Mouse (Mus musculus): ENCODE results near the gene Slc50a1.

The Slc50a1 gene

DNA sequence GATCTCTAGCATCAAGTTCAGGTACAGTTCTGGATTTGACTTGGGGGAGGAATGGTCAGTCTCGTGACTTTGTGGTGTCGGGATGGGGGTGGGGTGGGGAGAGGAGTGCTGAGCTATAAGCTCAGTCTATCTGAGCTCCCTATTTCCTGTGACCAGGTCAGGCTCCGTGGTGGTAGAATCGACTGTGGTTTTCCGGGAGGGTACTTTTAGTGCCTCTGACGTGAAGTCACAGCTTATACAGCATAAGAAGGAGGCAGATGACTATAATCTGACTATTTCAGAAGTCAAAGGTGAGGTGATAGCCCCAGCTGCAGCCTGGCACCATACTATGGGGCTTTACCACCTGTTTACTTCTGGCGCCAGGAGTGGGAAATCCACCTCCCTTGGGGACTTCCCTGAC is 39.0 kb downstream of the Slc50a1 start:
- no peak for DNase-seq (ENCODE audit: low spot score in 2 of 2)

DNA sequence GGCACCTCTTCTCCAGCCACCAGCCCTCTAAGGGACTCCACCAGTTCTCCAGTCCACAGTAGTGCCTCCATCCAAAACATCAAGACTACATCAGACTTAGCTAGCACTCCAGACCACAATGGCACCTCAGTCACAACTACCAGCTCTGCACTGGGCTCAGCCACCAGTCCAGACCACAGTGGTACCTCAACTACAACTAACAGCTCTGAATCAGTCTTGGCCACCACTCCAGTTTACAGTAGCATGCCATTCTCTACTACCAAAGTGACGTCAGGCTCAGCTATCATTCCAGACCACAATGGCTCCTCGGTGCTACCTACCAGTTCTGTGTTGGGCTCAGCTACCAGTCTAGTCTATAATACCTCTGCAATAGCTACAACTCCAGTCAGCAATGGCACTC is 39.8 kb downstream of the Slc50a1 start:
- DNase-seq (ENCODE audit: low spot score in 2 of 2) = no peak

DNA sequence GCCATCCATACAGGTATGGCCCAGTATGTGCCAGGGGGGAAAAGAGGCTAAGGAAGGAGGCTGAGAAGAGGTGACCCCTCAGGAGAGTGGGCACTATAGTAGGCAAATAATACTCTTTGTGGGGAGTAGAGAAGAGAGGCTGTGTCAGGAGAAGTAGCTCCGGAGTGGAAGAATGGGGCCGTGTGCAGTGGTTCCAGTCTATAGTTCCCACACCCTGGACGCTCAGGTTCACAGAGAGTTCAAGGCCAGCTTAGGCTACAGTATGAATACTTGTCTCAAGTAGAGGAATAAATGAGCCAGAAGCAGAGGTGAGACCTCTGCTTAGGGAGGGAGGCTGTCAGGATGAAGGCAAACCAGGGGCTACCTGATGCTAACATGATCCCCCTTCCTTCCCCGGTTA is 41.1 kb downstream of the Slc50a1 start:
- no peak for DNase-seq (ENCODE audit: low spot score in 2 of 2)

DNA sequence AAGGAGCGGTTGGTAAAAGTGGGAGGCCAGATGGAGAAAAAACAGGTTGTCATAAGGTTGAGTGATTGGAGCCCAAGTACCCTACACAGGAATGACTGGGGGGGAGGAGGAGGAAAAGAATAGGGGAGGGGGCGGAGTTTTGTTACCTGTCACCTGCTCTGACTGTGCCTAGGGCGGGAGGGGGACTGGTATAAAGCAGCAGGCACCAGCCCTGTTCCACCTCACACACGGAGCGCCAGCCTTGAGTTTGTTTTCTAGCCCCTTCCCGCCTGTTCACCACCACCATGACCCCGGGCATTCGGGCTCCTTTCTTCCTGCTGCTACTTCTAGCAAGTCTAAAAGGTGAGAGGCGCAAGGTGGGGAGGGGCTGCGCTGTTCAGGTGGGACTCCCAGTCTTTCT is 41.5 kb downstream of the Slc50a1 start, which contains the start of gene Muc1:
TSS of gene Muc1 (plus strand) at position 222 of the 400 bp plus-strand sequence.
- DNase-seq (ENCODE audit: low spot score in 2 of 2) = no peak

- peak; percentile 87 to 90 for DNase-seq (ENCODE audit: low spot score in 2 of 2)
These were observed 42.2 kb downstream of the Slc50a1 start for GRCm38 (mm10) chr3:89228180-89228549.

DNA sequence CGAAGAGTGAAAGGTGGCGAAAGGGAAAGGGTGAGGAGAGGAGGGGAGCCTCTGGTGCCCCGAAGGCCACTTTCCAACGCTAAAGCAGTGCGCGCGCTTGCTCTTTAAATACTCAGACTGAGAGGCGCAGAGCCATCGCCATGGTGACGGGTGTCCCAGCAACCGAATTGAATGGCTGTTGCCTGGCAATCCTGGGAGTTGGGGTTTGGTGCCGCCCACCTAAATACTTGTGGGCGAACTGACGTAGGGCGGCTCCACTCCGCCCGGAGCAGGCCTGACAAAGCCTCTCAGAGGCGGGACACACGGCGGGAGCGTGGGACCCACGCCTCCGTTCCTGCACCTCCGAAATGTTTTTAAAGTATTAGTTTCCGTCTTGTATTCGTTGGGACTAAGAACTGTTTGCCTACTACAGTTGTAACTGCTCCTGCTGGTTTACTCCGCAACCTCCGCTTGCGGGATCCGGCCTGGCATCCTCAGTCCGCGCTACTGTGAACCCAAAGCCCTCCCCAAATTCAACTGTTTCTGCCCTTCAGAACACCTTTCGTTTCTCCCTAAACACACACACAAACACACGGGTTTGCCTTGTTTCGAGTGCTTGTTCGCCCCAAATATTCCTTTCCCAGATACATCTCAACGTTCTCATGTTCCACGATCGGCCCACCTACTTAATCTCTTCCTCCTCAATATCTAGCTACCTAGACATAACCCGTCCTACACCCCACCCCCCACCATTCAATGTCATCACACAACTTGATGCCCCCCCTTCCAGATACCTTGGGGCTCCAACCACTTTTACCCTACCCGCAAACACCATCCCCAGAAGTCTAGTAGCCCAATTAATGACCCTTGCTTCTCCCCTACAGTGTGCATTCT is 42.8 kb downstream of the Slc50a1 start:
- peak; percentile 84 for DNase-seq (ENCODE audit: low spot score in 2 of 2)

DNA sequence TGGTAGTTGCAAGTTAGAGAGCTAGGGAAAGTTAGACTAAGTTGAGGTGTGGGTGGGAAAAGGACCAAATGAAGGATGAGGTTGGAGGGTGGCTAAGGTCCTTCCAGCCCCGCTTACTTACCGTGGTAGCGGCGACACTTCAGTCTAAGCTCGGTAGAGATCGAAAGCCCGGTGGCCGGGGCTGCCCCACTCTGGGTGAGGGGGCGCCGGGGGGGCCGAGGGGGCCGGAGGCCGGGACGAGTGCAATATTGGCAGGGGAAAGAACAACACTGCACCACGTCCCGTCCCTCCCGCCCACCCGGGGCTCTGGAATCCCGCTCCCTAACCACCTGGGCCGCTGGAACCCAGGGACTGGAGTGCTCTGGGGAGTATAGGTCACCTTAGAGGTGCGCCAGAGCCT is 43.5 kb downstream of the Slc50a1 start, which contains the start of gene Mtx1:
TSS of gene Mtx1 (minus strand) at position 189 of the 400 bp plus-strand sequence.
- no peak for DNase-seq (ENCODE audit: low spot score in 2 of 2)

DNA sequence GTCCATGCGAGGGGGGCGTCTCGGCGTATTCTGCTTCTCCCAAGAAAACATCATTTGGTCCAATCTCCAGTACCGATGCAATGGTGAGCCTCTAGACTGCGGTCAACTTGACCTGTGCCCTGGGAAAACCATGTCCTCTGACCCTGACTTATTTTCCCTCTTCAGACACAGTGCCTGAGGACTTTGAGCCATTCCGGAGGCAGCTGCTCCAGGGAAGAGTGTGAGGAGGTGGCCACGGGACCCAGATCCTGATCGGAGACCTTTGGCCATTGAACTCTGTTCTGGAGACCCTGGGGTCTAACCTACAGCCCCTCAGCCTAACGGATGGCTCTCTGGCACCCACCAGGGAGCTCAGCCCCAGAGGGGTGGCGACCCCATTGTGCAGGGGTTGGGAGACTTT is 44.0 kb downstream of the Slc50a1 start:
- no peak for DNase-seq (ENCODE audit: low spot score in 2 of 2)

DNA sequence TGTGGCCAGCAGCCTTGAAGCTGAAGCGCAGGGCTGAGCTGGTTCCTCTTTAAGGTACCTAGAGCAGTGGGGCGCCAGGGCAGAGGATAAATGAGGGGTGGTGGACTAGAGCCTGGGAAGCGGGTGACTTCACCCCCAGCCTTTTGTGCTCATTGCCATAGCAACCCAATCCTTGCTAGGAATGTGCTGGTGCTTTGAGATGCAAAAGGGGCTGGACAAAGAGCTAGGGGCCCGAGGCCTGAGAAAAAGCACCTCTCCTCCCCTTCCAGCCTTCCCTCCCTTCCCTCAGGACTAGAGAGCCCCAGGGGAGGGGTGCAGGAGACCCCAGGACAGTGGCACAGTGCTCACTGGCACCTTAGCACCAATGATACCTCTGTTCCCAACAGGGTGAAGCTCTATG is 44.5 kb downstream of the Slc50a1 start:
- DNase-seq (ENCODE audit: low spot score in 2 of 2) = no peak

DNA sequence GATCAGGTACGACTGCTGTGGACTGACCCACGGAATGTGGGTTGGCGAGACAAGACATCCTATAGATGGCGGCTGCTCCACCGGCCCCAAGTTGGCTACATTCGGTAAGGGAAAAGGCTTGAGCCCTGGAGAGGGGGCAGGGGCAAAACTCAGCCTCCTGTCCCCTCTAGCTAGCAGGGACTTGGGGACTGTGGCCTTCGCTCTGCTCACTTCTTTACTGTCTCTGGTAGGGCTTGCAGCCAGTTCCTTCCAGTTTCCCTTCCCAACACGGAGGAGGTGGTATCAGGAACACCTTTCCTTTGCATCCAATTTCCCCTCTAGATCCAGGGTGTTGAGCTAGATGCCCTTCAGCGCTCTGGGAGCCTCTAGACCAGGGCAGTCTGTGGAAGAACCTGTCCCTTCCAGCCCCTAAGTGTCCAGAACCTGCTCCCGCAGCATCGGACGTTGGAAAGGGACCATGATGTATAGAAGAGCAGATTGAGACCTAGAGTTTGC is 45.0 kb downstream of the Slc50a1 start:
- no peak for DNase-seq (ENCODE audit: low spot score in 2 of 2)

DNA sequence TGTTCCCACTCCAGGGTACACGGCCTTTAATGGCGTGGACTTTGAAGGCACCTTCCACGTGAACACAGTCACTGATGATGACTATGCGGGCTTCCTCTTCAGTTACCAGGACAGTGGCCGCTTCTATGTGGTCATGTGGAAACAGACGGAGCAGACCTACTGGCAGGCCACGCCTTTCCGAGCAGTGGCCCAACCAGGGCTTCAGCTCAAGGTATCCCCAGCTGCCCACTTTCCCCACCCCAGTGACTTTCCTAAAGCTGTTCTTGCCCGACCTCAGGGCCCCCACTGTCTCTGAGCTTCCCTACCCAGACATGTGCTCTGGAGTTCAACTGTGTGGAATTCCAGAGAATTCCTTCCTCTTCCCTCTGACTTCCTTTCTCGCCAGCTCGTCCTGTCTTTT is 45.6 kb downstream of the Slc50a1 start:
- no peak for DNase-seq (ENCODE audit: low spot score in 2 of 2)

DNA sequence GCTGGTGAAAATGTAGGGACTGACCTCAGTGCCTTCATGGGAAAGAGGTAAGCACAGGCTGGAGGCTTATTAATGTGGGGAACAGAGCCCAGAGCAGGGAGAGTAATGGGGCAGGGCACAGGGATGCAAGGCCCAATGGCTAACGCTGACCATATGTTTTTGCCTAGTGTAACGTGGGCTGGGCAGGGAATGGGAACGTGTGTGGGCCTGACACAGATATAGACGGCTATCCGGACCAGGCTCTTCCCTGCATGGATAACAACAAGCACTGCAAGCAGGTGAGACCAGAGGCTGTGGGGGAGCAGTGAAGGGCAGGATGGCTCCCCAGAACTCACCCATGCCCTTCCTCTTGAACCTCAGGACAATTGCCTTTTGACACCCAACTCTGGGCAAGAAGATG is 49.2 kb downstream of the Slc50a1 start:
- DNase-seq (ENCODE audit: low spot score in 2 of 2) = no peak

- no peak for DNase-seq (ENCODE audit: low spot score in 2 of 2)
These were observed 50.8 kb downstream of the Slc50a1 start for GRCm38 (mm10) chr3:89219546-89219945.

- DNase-seq (ENCODE audit: low spot score in 2 of 2) = no peak
These were observed 52.1 kb downstream of the Slc50a1 start for GRCm38 (mm10) chr3:89218271-89218670.

Measured in heart, adult 9 months (tissue).